Mouse (Mus musculus) ovary, postnatal 14 days (tissue): ENCODE data around the gene Cdh13.

Experiments
- DNase-seq: peaks from one replicate; pipeline ENCODE4 v3.0.0; 2022; ENCODE audit warnings: low spot score

Gene Cdh13

GRCm38 (mm10) chr8:118283600-118284111, at the start of gene Cdh13:
Gene Cdh13, plus strand, starts transcription at chr8:118283733.
- no peak for DNase-seq

DNA sequence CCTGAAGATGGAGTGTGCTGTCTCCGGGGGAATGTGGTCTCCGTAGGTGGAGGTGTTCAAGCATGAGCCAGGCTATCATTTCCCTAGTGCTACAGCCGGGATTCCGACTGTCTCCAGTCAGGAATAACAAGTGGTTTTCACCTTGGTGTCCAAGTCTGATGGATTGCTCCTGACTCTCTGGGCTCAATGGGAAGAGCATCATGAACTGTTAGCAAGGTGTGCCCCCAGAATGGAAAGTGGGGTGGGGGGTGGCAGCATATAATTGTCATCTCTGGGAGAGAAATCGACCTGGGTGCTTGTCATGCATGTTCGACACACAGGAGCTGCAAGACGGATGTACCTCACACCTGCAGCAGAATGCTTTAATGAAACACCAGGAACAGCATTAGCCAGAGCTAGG, 47.9 kb upstream of the Cdh13 start:
- no peak for DNase-seq

DNA sequence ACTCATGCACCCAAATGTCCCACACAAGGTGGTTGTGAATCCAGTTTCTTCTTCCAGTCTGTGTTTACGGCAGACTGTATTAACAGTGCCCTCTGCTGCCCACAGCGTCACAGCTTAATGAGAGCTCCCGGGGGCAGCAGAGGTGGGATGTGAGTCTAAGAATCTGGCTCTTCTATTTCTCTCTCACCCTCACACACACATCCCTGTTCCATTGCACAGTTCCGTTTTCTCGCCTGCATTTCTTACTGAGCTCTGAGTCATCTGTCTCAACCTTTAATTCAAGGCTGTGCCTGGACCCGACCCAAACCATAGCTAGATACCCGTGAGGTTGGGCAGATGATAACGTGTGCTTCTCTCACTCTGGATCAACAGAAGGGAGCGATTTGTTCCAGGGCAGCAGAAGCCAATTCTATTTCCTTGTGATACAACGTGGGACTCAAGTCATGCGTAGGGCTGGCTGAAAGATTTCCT, 46.3 kb upstream of the Cdh13 start:
- DNase-seq: no peak

DNA sequence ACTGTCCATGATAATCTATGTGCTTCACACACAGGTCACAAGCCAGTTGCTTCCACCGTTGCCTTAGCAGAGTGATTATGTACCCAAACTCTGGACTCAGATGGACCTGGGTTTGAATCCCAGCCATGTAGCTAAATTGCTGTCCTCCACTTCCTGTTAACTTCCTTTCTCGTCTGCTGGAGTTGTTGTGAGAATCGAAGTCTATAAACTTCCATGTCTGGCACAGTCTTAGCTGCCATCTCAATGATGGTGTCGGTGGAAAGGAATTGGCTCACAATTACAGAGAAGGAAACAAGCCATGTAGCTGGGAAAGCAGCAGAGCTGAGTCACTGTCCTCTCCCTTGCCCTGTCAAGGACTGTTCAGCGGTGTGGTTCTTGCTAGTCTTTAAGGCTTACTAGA, 45.4 kb upstream of the Cdh13 start:
- DNase-seq: no peak

- no peak for DNase-seq
Measured at GRCm38 (mm10) chr8:118239186-118239585, 44.3 kb upstream of the Cdh13 start.

GRCm38 (mm10) chr8:118249319-118249718, 34.2 kb upstream of the Cdh13 start:
- no peak for DNase-seq

GRCm38 (mm10) chr8:118249923-118250322, 33.6 kb upstream of the Cdh13 start:
- DNase-seq: no peak

GRCm38 (mm10) chr8:118263117-118263516, 20.4 kb upstream of the Cdh13 start:
- DNase-seq: no peak

DNA sequence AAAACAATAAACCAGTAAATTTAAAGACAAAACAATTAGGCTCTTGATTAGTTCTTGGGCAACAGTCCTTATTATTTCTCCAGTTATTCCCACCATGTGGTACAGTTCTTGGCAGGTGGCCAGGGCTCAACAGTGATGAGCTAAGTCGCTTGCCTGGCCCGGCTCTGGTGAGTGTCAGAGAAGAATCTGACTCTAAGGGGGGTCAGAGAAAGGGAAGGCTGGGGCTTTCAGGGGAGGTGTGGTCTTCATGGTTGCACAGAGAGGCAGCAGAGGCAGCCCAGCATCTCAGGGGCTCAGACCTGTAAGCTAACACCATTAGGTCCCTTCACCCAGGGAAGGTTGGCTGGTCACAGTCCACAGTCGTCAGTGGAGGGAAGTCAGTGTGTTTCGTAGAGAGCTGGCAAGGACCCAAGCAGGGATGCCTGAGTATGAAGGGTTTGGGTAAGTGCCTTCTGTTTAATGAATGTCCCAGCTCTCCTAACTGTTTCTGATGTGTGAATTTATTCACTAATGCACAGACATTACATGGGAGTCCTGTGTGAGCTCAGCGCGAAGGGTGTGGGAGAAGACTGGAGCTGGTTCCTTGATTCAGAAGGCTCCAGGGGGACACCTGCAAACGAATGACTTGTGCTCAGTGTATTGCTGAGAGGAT, 12.7 kb upstream of the Cdh13 start:
- no peak for DNase-seq

DNA sequence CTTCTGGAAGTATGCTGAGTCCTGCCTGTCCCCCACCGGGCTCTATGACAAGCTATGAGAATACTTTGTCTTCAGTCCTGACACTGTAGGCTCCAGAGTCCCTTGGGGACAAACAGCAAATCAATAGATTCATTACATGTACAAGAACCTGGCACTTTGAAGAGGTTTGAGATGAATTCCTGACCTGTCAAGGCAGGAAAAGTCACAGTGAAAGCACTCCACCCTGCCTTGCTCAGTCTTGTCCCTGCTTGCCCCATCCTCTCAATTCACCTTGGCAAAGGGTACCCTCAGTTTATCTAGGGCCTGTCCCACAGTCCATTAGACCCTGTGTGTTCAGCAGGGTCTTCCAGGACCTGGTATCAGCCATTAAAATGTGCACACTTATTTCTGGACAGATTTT, 11.0 kb upstream of the Cdh13 start:
- DNase-seq: no peak

- no peak for DNase-seq
Measured at GRCm38 (mm10) chr8:118274243-118274642, 9.3 kb upstream of the Cdh13 start.

GRCm38 (mm10) chr8:118274688-118275087, 8.8 kb upstream of the Cdh13 start:
- peak; percentile 61 for DNase-seq

- DNase-seq: no peak
Measured at GRCm38 (mm10) chr8:118284112-118285029, 838 bp downstream of the Cdh13 start.

- DNase-seq: no peak
Measured at GRCm38 (mm10) chr8:118285596-118286281, 2.2 kb downstream of the Cdh13 start.

- DNase-seq: no peak
Measured at GRCm38 (mm10) chr8:118286282-118287180, 3.0 kb downstream of the Cdh13 start.

DNA sequence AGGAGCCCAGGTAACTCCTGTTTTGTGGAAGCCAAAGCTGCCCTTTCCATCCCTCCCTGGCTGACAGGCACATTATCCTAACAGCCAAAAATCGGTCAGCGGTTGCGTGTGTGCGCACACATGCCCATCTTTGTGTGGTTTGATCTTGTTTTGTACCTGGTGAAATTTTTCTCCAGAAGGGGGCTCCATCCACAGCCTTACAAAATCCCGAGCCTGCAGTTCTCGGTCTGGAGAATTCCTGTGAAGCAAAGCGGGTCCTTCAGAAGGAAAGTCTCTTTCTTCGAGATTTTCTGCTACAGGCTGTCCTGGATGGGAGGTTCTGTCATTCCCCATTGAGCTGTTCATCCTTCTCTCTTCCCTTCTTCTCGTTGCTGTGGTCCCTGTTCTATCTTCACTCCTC, 4.0 kb downstream of the Cdh13 start:
- no peak for DNase-seq

- DNase-seq: no peak
Measured at GRCm38 (mm10) chr8:118288259-118288952, 4.9 kb downstream of the Cdh13 start.

DNA sequence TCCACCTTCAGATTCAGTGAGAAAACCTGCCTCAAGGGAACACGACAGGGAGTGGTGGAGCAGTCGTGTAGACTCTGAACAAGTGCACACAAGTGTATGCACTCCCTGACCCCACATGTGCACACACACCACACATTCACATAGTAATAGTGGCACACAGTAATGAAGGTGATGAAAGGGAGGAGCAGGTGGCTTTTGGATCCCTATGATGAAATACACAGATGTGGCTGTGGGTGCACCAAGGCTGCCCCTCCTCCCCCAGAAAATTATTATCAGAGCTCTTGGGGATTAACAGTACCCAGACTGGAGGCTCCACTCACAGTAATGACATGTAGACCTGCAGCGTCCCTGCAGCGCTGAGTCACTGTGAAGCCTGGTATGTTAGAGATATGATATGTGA, 5.6 kb downstream of the Cdh13 start:
- DNase-seq: no peak

DNA sequence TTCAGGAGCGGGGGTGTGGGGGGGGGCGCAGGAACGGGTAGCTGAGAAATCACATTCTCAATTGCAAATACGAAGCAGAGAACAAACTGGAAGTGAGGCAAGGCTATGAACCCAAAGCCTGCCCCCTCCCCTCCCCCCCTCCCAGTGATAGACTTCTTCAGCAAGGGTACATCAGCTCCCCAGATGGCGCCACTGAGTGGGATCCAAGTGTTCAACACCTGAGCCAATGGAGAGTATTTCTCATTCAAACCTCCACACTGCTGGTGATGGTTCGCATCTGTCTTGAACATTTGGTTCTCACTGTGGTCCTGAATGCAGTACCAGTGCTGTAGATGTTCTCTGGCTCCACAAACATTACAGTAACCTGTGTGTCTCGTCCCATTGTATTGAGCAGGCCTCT, 6.0 kb downstream of the Cdh13 start:
- DNase-seq: no peak

DNA sequence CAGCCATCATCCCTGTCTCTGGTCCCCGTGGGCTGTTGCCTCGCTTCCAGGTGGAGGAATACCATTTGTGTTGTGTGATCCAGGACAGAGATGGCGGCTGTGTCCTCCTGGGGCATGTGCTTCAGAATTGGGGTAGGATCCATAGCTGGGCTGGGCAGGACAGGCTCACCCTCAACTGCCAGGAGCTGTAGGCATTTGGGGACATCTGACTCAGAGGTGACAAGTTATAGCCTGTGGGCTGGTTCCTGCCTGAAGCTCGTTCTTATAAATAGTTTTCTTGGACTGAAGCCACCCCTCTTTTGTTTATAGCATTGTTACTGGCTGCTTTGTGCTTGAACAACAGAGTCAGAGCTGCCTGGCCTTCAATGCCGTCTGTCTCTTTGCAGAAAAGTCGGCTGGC, 6.7 kb downstream of the Cdh13 start:
- no peak for DNase-seq

DNA sequence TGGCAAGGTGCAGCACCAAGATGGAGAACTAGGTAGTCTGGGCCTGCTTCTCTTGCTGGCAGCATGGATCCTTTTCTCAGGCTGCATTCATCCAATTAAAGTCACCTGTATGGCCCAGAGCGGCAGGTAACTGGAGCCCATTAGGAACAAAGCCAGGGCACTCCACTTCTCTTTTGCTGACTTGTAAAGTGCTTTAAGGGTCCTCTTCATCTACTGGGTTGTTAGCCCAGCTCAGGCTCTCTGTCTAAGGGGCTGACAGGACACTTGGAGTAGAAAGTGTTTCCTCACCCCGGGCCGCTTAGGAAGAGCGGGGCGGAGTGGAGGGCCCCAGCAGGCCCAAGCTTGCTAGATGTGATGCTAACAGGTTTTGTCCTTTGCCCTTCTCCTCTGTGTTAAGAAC, 12.9 kb downstream of the Cdh13 start:
- DNase-seq: no peak
